Mouse (Mus musculus) left cerebral cortex, postnatal 36 days (tissue): ENCODE measurements around the gene Awat2. TPM values are rescaled to one million over a fixed set of nuclear protein-coding genes. Genes with fewer than 3 reads are reported as not detected.

Experiments
- microRNA-seq: library from miRNA; unstranded; fragments of <30 nt; microRNA quantifications from one replicate; pipeline ENCODE4 v1.2.0, GENCODE M21; 2022
- total RNA-seq, 2 experiments: library from RNA; stranded (reverse); gene quantifications; 2 replicates each; pipeline ENCODE4 v1.2.3; 2021

Awat2 gene
- total RNA-seq, 2 experiments from 2014 or later = 0.25 TPM; not detected in 1

Small RNAs within 50 kb of the gene (microRNA-seq; reads per million reads assigned to microRNA genes)
- 3,162 reads per million, percentile 88 among the genes with 10 or more reads in this experiment for gene Mir676

Other genes with a start within 250 kb of the Awat2 start
- not detected for gene Otud6a, start 13.7 kb downstream of the Awat2 start, total RNA-seq
- gene Igbp1, start 51.6 kb upstream of the Awat2 start, total RNA-seq = 10 to 100 TPM; 40.5 to 40.6 TPM
- under 1 TPM; 0.15 to 0.61 TPM for gene Dgat2l6, start 82.1 kb upstream of the Awat2 start, total RNA-seq
- gene Awat1, start 129.5 kb upstream of the Awat2 start, total RNA-seq = not detected
- gene P2ry4, start 152.2 kb upstream of the Awat2 start, total RNA-seq = not detected
- 1 to 10 TPM; 1.2 to 2.4 TPM for gene Arr3, start 162.8 kb upstream of the Awat2 start, total RNA-seq
- gene Kif4, start 183.0 kb upstream of the Awat2 start, total RNA-seq = 1 to 10 TPM in 1 of 2 experiments, under 1 TPM in 1; 0.68 to 1.3 TPM
- 10 to 100 TPM; 41.9 to 46.3 TPM for gene Pdzd11, start 183.9 kb upstream of the Awat2 start, total RNA-seq